Mouse (Mus musculus) ES-E14 (cell line): ENCODE data around the gene Pip5kl1.

Experiments used
- HCFC1 ChIP-seq: IDR thresholded peaks from 2 replicates; pipeline ENCODE4 v1.6.1; 2012; ENCODE audit warnings: low read length, inconsistent platforms, borderline replicate concordance; ENCODE audit not compliant: insufficient read depth
- MAFK ChIP-seq: IDR thresholded peaks from 2 replicates; pipeline ENCODE4 v1.6.1; 2014; ENCODE audit warnings: mild to moderate bottlenecking, low read depth, low read length, inconsistent platforms; ENCODE audit not compliant: insufficient read depth
- ZC3H11A ChIP-seq: IDR thresholded peaks from 2 replicates; pipeline ENCODE4 v1.6.1; 2012; ENCODE audit warnings: low read depth, mild to moderate bottlenecking, inconsistent platforms, low read length, borderline replicate concordance
- ZNF384 ChIP-seq: IDR thresholded peaks from 2 replicates; pipeline ENCODE4 v1.6.1; 2012; ENCODE audit warnings: low read depth, low read length, inconsistent platforms

- TF ChIP-seq ZC3H11A (no peak), MAFK (no peak), HCFC1 (no peak), ZNF384 (no peak)
Observed at GRCm38 (mm10) chr2:32591249-32591648, 16.7 kb downstream of the Pip5kl1 start.
